Mouse (Mus musculus) midbrain, embryonic 16.5 days (tissue): Measurements from ENCODE around the gene Zfp3. TPM values are rescaled to one million over a fixed set of nuclear protein-coding genes. Genes with fewer than 3 reads are reported as not detected.

Experiments
- ATAC-seq: fragments of 200-750 bp; cut with Nextera tagmentation; 2 replicates; pipeline ENCODE4 v1.8.0; 2017; ENCODE audit warnings: moderate TSS enrichment
- H3K27ac ChIP-seq: fragments of 300-500 bp; sonication (generic); 2 replicates; pipeline ENCODE4 v1.5.1; 2014; ENCODE audit warnings: mild to moderate bottlenecking, low read length, mixed read lengths
- H3K27me3 ChIP-seq: fragments of 300-500 bp; sonication (generic); 2 replicates; pipeline ENCODE4 v1.6.1; 2014; ENCODE audit warnings: low read depth, low read length, mixed read lengths; ENCODE audit not compliant: control insufficient read depth, insufficient read depth
- H3K36me3 ChIP-seq: fragments of 300-500 bp; sonication (generic); 2 replicates; pipeline ENCODE4 v1.6.1; 2014; ENCODE audit warnings: mild to moderate bottlenecking, low read length, moderate library complexity, mixed read lengths; ENCODE audit not compliant: control insufficient read depth, insufficient read depth
- H3K4me1 ChIP-seq: fragments of 300-500 bp; sonication (generic); 2 replicates; pipeline ENCODE4 v1.6.1; 2014; ENCODE audit warnings: mild to moderate bottlenecking, low read length, mixed read lengths; ENCODE audit not compliant: control insufficient read depth, insufficient read depth
- H3K4me2 ChIP-seq: fragments of 300-500 bp; sonication (generic); 2 replicates; pipeline ENCODE4 v1.6.1; 2014; ENCODE audit warnings: mild to moderate bottlenecking, low read length, mixed read lengths
- H3K4me3 ChIP-seq: fragments of 300-500 bp; sonication (generic); 2 replicates; pipeline ENCODE4 v1.5.1; 2014; ENCODE audit warnings: low read depth, mild to moderate bottlenecking, low read length, moderate library complexity, mixed read lengths
- H3K9ac ChIP-seq: fragments of 300-500 bp; sonication (generic); 2 replicates; pipeline ENCODE4 v1.6.1; 2014; ENCODE audit warnings: low read depth, low read length, mixed read lengths
- H3K9me3 ChIP-seq: fragments of 300-500 bp; sonication (generic); replicated peaks from 2 replicates; pipeline ENCODE4 v1.6.1; 2014; ENCODE audit warnings: mild to moderate bottlenecking, low read length, mixed read lengths; ENCODE audit not compliant: control insufficient read depth, poor library complexity, severe bottlenecking
- WGBS: fragments of 180-500 bp; shearing (Covaris S2); extraction: QIAGEN DNeasy Blood & Tissue Kit; methylation state at CpG from one replicate; pipeline ENCODE4 v1.1.7; 2014; 5-methylcytosine and 5-hydroxymethylcytosine counted together
- polyA plus RNA-seq: library from polyadenylated mRNA; unstranded; fragments of >200 nt; fragmentation: Nextera tagmentation; extraction: Ambion mirVana; gene quantifications from 2 replicates; pipeline ENCODE4 v1.2.1, GENCODE M21; 2015

The Zfp3 gene
- polyA plus RNA-seq, 1 experiment from 2014 or later: 14.6 TPM

DNA sequence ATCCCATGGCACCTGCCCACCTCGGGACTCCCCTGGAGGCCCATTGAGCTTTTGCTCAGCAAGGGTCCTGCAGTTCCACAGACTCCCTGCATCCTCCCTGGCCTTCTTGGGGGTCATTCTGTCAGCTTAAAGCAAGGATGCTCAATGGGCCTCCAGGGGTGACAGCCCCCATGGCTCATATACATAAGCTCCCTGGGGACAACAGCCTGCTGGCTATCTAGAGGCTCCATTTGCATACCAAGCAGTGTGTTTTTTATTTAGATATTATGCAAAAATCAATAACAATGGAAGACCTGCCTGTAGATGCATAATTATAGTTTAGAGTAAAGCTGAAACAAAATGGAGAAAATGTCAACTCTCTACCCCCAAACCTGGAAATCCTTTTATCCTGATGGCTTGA lies 45.0 kb downstream of the Zfp3 start:
- no peaks in the 10 kb centered on the region for H3K36me3 ChIP-seq
- no peak overlapping the region for H3K4me2 ChIP-seq
- no peaks in the 10 kb centered on the region for H3K4me1 ChIP-seq
- no peak overlapping the region for H3K27ac ChIP-seq
- H3K9ac ChIP-seq: no peak overlapping the region
- no peaks in the 10 kb centered on the region for H3K27me3 ChIP-seq
- no peak overlapping the region for H3K4me3 ChIP-seq
- 20% methylated on average over 1 of the region's 1 CpGs for WGBS
- H3K9me3 ChIP-seq: no peaks in the 10 kb centered on the region
- no peak for ATAC-seq

DNA sequence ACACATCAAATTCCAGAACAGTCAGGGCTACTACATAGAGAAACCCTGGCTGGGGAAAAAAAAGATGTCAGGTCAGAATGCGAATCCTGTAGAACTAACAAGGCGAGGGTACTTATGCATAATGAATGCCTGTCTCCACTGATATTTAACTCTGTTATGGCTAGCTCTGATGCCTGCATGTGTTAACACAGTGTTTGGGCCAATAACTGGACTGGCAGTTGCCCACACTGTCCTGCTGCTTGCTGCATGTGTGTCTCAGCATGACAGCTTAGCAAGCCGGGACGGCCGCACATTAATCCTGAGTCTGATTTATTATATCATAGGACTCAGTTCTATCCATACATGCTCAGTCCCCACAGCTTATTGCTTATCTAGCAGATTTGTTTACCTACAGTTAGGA lies 47.0 kb downstream of the Zfp3 start:
- no peaks in the 10 kb centered on the region for H3K27me3 ChIP-seq
- no peak overlapping the region for H3K4me2 ChIP-seq
- no peaks in the 10 kb centered on the region for H3K36me3 ChIP-seq
- H3K9me3 ChIP-seq: no peaks in the 10 kb centered on the region
- no peaks in the 10 kb centered on the region for H3K4me1 ChIP-seq
- 79% methylated on average over 5 of the region's 5 CpGs for WGBS
- H3K4me3 ChIP-seq: no peak overlapping the region
- no peak for ATAC-seq
- H3K9ac ChIP-seq: no peak overlapping the region
- H3K27ac ChIP-seq: no peak overlapping the region

DNA sequence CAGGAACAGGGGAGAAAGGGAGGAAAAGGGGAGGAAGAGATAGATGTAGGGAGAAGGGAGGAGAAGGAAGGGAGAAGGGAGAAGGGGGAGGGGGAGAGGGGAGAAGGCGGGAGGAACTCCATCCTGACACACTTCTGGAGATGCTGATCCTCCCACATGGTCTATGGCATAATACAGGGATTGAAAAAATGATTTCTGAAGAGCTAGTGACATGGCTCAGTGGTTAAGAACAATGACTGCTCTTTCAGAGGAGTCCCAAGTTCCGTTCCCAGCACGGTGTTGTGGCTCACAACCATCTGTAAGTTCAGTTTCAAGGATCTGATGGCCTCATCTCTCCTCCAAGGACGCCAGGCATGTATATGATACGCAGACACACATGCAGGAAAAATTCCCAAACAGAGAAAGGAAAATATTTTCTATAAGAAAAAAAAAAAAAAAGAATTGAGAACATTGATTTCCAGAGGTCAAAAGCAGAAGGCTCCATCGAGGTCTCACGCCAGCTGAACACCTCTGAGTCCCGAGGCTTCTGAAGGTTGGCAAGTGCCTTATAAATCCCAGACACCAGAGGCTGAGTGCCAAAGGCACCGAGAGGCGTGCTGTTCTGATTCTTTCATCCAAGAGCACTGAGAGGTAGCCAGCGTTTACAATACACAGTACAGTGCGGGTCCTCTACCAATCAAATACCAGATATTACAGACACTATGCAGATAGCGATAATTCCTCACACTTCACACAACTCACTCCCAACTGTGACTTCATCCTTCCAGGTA lies 47.6 kb downstream of the Zfp3 start:
- Histone ChIP-seq H3K4me3 (no peak overlapping the region), H3K36me3 (no peaks in the 10 kb centered on the region), H3K4me2 (no peak overlapping the region), H3K9ac (no peak overlapping the region), H3K9me3 (no peaks in the 10 kb centered on the region), H3K27me3 (no peaks in the 10 kb centered on the region), H3K4me1 (no peaks in the 10 kb centered on the region), H3K27ac (no peak overlapping the region)
- ATAC-seq: no peak
- 68% methylated on average over 13 of the region's 13 CpGs for WGBS

DNA sequence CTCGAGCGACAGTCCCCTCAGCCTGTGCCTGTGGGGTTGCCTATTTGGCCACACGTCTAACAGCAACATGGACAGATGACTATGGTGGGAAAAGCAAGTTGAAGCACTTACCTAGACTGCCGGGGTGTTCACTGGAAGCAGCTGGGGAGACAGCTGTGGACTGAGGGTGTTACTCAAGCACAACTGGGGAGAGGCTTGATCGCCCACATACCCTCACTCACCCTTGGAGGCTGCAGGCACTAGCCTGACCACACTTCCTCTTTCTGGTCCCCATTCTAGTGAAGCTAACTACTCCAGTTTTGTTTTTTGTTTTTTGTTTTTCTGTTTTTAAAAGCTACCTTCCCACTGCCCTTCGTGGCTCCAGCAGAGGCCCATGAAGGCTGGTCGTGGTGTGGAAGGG lies 48.4 kb downstream of the Zfp3 start, which contains the start of gene Scimp:
TSS of gene Scimp (minus strand) at position 222 of the 400 bp plus-strand sequence.
- ATAC-seq: no peak
- 86% methylated on average over 7 of the region's 7 CpGs for WGBS
- H3K9ac ChIP-seq: no peak within 1 kb of the TSS
- no peak within 1 kb of the TSS for H3K27ac ChIP-seq
- no peak within 1 kb of the TSS for H3K4me3 ChIP-seq
- H3K4me1 ChIP-seq: no peaks in the 10 kb centered on the region
- H3K36me3 ChIP-seq: no peaks in the 10 kb centered on the region
- H3K9me3 ChIP-seq: no peaks in the 10 kb centered on the region
- no peak within 1 kb of the TSS for H3K4me2 ChIP-seq
- H3K27me3 ChIP-seq: no peaks in the 10 kb centered on the region

DNA sequence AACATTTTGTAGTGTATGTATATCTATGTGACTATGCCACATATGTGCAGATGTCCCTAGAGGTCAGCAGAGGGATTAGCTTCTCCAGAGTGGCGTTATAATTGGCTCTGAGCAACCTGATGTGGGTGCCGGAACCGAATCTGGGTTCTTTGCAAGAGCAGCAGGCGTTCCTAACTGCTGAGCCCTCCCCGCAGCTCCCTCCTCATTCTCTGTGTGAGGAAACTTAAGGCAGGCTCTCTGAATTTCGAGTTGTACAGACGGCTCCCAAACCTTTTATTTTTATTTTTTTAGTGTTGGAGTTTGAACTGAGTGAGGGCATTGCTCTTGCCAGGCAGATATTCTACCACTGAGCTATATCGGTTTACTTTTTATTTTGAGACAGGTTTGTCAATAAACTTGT lies 51.1 kb downstream of the Zfp3 start:
- Histone ChIP-seq H3K9me3 (no peaks in the 10 kb centered on the region), H3K9ac (no peak overlapping the region), H3K27me3 (no peaks in the 10 kb centered on the region), H3K4me2 (no peak overlapping the region), H3K27ac (no peak overlapping the region), H3K4me3 (no peak overlapping the region), H3K4me1 (no peaks in the 10 kb centered on the region), H3K36me3 (no peaks in the 10 kb centered on the region)
- 83% methylated on average over 8 of the region's 8 CpGs for WGBS
- no peak for ATAC-seq

DNA sequence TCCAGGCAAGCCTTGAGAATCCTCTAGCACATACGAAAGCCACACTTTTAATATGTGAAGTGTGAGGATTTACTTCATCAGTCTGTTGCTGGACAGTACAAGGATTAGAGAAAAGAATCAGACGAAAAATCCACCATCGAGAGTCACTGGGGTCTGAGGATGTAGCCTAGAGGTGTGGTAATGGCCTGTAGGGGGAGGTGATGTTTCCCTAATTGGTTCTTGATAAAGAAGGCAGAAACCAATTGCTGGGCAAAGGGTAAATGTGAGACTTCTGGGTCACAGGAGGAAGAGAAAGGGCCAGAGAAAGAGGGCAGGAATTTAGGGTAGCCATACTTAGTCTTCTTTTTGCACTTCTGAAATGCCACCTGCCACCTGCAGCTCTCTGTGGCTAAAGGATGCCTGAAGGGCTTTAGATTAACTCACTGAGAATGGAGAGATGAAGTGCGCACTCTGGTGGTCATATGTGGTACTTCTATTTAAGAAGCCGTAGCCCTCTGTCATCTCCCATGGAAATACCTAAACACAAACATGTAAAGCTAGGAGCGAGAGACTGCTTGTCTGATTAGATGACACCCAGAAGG lies 51.6 kb downstream of the Zfp3 start:
- Histone ChIP-seq H3K4me1 (no peaks in the 10 kb centered on the region), H3K36me3 (no peaks in the 10 kb centered on the region), H3K4me3 (no peak overlapping the region), H3K9me3 (no peaks in the 10 kb centered on the region), H3K27ac (no peak overlapping the region), H3K27me3 (no peaks in the 10 kb centered on the region), H3K4me2 (no peak overlapping the region), H3K9ac (no peak overlapping the region)
- ATAC-seq: no peak
- 29% methylated on average over 6 of the region's 6 CpGs for WGBS

DNA sequence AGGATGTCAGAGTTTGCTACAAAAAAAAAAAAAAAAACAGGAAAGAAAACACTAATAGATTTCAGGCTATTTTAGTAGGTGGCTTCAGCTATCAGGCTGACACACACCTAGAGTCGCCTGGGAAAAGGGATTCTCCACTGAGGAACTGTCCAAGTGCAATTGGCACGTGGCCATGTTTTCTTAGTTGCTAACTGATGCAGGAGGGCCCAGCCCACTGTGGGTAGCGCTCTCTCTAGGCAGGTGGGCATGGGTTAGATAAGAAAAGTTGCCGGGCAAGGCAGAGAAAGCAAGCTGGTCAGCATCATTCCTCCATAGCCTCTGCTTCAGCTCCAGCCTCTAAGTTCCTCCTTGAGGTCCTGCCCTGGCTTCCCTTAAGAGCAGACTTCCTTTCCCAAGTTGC lies 52.8 kb downstream of the Zfp3 start:
- no peaks in the 10 kb centered on the region for H3K9me3 ChIP-seq
- H3K36me3 ChIP-seq: no peaks in the 10 kb centered on the region
- no peak overlapping the region for H3K4me3 ChIP-seq
- H3K9ac ChIP-seq: no peak overlapping the region
- no peak overlapping the region for H3K4me2 ChIP-seq
- H3K27me3 ChIP-seq: no peaks in the 10 kb centered on the region
- H3K27ac ChIP-seq: no peak overlapping the region
- ATAC-seq: no peak
- WGBS: 77% methylated on average over 4 of the region's 4 CpGs
- no peaks in the 10 kb centered on the region for H3K4me1 ChIP-seq

DNA sequence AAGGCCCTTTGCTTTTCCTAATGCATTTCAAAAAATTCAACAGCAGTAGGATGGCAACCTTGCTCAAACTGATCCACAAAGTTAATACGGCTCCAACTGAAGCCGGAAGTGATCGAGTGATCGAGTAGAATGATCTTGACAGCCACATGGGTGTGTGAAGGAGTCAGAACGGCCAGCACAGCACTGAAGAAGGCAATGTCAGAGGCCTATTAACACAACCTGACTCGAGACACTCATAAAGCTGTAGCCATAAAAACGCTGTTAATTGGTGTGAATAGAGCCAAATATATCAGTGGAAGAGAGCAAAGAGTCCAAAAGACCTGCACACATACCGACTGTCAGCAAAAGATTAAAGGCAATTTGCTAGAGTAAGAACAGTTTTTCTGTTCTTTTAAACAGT lies 56.1 kb downstream of the Zfp3 start:
- ATAC-seq: no peak
- no peaks in the 10 kb centered on the region for H3K9me3 ChIP-seq
- H3K36me3 ChIP-seq: no peaks in the 10 kb centered on the region
- no peak overlapping the region for H3K27ac ChIP-seq
- no peak overlapping the region for H3K9ac ChIP-seq
- H3K4me3 ChIP-seq: no peak overlapping the region
- H3K4me2 ChIP-seq: no peak overlapping the region
- no peaks in the 10 kb centered on the region for H3K27me3 ChIP-seq
- 79% methylated on average over 8 of the region's 8 CpGs for WGBS
- no peaks in the 10 kb centered on the region; the same call in 1 of the 2 replicates for H3K4me1 ChIP-seq

DNA sequence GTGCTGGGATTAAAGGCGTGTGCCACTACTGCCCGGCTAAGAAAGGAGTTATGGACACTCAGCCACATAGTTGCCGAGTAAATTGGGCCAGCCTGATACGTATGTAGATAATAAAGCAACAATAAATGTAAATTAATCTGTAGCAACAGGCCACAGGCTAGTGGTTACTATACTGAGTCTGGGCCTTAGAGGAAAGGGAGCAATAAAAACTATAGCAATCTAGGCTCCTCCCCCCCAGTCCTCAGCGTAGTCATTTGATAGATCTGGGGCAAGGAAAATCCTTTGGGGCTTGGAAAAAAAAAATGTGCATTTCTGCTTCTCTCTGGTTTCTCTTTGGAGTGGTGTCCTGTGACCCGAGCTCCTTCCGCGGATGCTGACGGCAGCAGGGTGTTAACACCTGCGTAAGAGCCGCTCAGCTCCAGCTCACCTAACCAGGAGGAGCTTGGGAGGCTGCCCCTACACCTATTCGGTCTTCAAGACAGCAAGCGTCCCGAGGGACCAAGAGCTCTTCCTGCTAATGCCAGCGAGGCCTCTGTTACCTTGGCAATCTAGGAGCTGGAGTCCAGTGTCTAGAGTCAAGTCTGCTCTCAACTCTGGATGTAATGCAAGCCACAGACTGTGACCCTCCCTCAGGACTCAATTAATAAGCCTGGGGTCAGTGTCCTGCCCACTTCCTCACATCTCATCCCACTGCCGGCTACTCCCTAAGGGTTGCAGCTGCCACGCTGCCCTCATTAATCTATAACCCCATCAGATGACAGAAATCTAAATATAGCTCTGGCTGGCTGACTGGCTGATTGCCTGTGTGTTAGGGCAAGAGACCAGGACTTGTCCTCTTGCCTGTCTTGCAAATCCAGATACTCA lies 58.0 kb downstream of the Zfp3 start:
- H3K9me3 ChIP-seq: no peaks in the 10 kb centered on the region
- H3K27me3 ChIP-seq: no peaks in the 10 kb centered on the region
- no peaks in the 10 kb centered on the region for H3K36me3 ChIP-seq
- H3K4me3 ChIP-seq: no peak overlapping the region
- ATAC-seq: no peak
- no peak overlapping the region for H3K27ac ChIP-seq
- H3K4me1 ChIP-seq: no peaks in the 10 kb centered on the region; the same call in 1 of the 2 replicates
- H3K4me2 ChIP-seq: no peak overlapping the region
- H3K9ac ChIP-seq: no peak overlapping the region
- WGBS: 61% methylated on average over 17 of the region's 17 CpGs
